Mouse (Mus musculus): ENCODE measurements around the gene Gm7954.
"Not testable (repeated sequence)": the region's sequence is repeated elsewhere in the genome, so short reads cannot be mapped to it uniquely, and the experiment has no call there.

DNA sequence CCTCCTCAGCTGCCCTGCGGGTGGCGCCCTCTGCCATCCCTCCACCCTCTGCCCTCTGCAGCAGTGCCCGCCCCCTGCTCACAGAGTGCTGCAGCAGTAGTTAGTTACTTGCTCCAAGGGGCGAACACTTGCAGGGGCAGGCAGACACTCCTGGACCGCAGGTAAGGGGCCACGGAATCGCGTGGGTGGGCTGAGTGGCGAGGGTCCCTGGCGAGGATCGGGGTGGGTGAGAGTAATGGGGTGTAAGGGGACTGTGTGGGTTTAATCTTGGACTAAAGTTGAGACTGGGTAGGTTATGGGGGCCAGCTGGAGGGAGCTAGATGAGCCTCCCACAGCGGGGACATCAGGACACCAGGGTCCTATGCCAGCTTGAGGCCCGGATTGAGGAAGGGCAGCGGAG is 28.6 kb downstream of the Gm7954 start:
- not testable (repeated sequence) for TF ChIP-seq FLI1 (IDR thresholded peaks at IDR 0.05; ENCODE audit: low read length); GATA1 (IDR thresholded peaks at IDR 0.05; ENCODE audit: borderline replicate concordance, low read length)
